Mouse (Mus musculus): ENCODE data around the gene Cachd1.

Gene Cachd1

GRCm38 (mm10) chr4:101076425-101076824, 299.9 kb downstream of the Cachd1 start:
- DNase-seq = no peak

All from liver (tissue).